Mouse (Mus musculus): ENCODE results near the gene C9orf72.
"Not testable (repeated sequence)": the region's sequence is repeated elsewhere in the genome, so short reads cannot be mapped to it uniquely, and the experiment has no call there.

Gene C9orf72

DNA sequence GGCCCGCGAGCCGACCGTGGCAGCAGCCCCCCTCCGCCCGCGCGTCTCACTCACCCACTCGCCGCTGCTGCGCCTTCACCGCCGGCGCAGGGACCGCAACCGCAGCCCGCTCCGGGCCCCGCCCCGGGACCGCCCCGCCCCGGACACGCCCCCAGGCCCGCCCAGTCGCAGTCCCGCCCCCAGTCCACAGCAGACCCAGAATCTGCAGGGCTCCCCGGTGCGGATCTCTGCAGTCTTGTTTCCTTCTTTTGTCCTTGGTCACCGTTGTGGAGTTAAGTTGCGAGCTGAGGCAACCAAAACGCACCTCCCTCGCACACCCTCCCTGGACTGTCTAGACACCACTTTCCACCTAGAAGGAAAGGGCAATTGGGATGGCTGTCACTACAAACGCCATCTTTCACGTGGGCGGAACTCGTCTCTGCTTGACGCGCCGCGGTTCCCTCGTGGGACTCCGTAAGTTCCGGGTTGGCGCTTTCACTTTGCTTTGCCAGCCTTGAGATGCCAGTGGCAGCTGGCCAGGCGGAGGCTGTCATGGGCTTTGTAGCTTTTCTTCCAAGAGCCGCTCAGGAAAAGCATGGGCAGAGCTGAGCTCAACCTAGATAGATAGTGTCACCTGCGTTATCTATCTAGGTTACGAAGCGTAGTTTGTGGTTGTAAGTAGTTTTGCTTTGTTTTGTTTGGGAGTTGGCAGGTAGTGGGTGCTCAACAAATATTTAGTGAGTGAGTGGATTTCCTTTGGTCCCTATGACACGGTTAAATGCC is at the start of gene C9orf72:
C9orf72 (minus strand) TSS at position 442 of the 762 bp plus-strand sequence.
- peak; percentile 97 for DNase-seq (ENCODE audit: low spot score)

DNA sequence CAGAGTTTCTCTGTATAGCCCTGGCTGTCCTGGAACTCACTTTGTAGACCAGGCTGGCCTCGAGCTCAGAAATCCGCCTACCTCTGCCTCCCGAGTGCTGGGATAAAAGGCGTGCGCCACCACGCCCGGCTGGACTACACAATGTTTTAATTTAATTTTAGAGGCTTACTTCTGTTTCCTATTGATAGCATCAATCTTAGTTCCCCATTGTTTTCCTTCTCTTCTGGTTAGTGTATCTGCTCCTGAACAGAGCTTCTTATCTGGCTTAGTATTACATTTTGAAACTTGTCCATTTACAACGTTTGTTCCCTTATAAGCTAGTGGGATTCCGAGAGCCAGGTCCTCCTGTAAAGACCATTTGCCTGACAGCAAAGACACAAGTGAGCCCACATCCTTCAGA is 33.0 kb upstream of the C9orf72 start:
- DNase-seq (ENCODE audit: low spot score) = no peak

- no peak for DNase-seq (ENCODE audit: low spot score)
Measured at GRCm38 (mm10) chr4:35244023-35244422, 18.0 kb upstream of the C9orf72 start.

GRCm38 (mm10) chr4:35241735-35242134 is 15.8 kb upstream of the C9orf72 start:
- DNase-seq (ENCODE audit: low spot score) = no peak

DNA sequence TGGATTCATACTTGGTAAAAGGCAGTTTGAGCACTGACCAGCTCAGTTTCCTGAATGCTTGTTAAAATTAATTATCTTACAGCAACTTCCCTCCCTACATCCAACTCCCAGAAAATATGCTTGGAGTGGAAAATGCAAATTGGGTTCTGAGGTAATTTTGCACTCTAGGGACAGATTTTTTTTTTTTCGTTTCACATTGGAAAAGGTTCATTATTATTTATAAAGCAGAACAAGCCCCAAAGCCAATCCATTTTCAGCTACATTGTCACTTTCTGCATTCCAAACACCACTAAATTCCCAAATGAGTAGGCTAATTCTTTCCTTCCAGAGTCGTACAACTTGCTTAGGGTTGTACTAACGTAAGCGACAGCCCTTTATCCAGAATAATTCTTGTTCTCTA is 12.7 kb upstream of the C9orf72 start:
- no peak for DNase-seq (ENCODE audit: low spot score)

DNA sequence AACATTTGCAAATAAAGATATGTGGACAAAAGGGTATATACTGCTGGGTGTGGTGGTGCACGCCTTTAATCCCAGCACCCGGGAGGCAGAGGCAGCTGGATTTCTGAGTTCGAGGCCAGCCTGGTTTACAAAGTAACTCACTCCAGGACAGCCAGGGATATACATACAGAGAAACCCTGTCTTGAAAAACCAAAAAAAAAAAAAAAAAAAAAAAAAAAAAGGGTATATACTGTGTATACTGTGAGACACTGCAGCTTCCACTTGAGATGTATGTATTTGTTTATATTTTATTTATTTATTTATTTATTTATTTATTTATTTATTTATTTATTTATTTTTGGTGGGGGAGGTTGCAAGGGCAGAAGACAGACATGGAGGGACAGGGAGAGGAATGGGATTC is 12.3 kb upstream of the C9orf72 start:
- DNase-seq (ENCODE audit: low spot score) = not testable (repeated sequence)

DNA sequence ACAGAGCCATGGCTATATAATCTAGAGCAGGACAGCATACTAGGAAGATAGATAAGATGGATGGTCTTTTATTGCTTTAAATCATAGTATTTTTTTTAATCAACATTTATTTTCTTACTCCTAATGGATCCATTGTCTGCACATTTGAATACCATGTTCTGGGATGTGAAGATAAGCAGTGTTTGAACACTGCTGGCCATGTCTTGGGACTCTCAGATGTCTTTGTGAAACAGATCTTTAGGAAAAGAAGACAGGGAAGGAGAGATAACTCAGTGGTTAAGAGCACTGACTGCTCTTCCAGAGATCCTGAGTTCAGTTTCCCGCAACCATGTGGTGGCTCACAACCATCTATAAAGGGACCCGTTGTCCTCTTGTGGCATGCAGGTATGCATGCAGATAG is 10.3 kb upstream of the C9orf72 start:
- DNase-seq (ENCODE audit: low spot score) = no peak

DNA sequence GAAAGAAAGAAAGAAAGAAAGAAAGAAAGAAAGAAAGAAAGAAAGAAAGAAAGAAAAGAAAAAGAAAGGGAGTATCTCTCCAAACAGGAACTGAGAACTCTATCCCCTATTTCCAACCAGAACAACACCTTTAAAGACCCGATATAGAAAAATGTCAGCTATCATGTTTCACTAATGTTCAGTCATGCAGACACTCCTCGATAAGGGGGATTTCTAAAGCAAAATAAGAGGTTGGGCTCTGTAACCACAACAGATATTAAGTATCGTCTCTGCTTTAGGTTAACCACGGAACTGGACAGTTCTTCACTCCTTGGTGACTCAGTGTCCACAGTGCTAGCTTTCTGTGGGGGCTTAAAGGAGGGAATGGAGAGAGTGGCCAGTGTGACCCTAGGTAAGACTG is 2.3 kb upstream of the C9orf72 start:
- DNase-seq (ENCODE audit: low spot score) = no peak

DNA sequence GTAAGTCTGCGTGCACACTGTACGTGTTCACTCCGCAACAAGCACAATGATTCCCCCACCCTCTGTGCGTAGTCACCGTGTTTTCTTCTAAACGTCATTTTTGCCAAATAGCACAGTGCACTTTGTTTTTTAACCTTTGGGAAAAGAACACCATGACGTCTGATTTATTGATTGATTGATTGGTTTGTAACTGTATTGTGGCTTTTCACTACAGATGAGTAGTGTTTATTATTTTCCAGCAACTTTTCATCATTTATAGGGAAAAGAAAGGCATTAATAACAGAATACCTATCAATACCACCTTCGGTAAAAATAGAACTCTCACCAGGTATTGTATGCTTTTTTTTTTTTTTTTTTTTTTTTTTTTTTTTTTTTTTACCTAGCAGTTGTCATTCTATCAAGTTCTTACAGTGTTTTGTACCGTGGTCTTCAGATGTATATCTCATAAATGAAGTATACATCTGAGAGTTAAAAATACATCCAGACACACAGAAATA is 569 bp upstream of the C9orf72 start:
- DNase-seq (ENCODE audit: low spot score) = no peak

- DNase-seq (ENCODE audit: low spot score) = peak; percentile 47
Measured at GRCm38 (mm10) chr4:35225141-35225733, 738 bp downstream of the C9orf72 start.

- DNase-seq (ENCODE audit: low spot score) = no peak
Measured at GRCm38 (mm10) chr4:35224101-35224500, 1.9 kb downstream of the C9orf72 start.

- DNase-seq (ENCODE audit: low spot score) = no peak
Measured at GRCm38 (mm10) chr4:35223376-35223988, 2.5 kb downstream of the C9orf72 start.

- no peak for DNase-seq (ENCODE audit: low spot score)
Measured at GRCm38 (mm10) chr4:35221903-35222302, 4.1 kb downstream of the C9orf72 start.

DNA sequence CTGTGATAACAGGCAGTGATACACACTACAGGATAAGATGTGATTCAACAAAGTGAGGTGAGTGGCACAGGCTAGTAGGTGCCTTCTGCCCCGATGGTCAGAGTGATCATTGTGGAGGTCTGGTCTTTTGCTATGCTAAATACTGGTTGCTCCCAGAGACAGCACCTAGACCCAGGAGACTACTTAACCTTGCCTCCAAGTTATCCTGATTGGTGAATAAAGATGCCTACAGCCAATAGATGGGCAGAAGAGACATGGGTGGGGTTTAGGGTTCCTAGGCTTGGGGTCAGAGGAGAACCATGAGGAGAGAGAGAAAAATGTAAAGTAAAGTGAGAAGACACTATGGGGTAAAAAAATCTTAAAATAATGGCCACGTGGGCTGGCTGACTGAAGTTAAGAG is 4.8 kb downstream of the C9orf72 start:
- no peak for DNase-seq (ENCODE audit: low spot score)

GRCm38 (mm10) chr4:35220108-35220731 is 5.8 kb downstream of the C9orf72 start:
- DNase-seq (ENCODE audit: low spot score) = no peak

DNA sequence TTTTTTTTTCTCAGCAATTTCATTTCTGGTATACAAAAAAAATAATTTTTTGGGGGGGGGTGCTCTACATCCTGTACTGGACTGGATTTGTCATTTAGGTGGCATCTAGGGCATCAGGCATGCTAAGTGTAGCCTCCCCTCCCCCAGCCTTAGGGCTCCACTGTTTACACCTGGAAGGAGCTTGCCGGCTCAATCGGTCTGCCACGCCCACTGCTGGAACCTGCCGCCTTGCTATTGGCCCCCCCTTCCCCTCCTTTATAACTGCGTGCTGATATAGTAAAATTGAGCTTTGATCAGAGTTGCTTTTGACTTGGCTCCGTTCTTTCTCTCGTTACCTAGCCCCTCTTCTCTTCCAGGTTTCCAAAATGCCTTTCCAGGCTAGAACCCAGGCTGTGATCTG is 21.3 kb downstream of the C9orf72 start:
- DNase-seq (ENCODE audit: low spot score) = no peak

GRCm38 (mm10) chr4:35203724-35204123 is 22.3 kb downstream of the C9orf72 start:
- DNase-seq (ENCODE audit: low spot score) = no peak

DNA sequence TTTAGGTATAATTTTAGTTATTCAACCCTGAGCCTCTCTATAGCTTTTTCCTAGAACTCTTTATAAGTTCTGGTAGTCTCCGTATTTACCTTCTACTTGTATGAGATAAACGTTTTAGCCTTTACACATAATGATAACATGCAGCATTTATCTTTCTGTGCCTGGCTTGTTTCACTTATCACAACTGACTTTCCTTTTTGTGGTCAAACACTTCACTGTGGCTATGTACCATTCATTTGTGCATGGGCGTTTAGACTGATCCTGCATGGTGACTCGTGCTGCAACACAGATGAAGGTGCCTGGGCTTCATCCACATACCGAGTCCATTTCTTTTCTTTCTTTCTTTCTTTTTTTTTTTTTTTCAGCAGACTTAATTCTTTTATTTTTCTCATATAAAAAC is 24.3 kb downstream of the C9orf72 start:
- DNase-seq (ENCODE audit: low spot score) = no peak

DNA sequence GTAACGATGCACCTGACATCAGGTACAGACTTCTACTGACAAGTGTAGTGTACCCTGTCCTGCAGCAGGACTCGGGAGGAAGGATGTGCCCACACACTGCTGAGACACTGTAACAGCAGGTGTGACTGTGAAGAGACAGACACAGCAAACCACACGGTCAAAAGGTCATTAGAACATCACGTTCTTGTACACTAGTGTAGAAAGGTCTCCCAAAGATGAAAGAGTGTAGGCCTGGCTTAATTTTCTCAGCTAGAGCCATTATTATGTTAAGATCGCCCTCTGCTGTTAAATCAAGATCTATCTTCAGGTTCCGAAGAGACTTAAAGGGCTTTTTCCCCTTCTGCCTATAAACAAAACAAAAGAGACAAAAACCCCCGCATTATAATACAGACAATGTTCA is 33.2 kb downstream of the C9orf72 start:
- DNase-seq (ENCODE audit: low spot score) = peak; percentile 59

GRCm38 (mm10) chr4:35189794-35190193 is 36.2 kb downstream of the C9orf72 start:
- DNase-seq (ENCODE audit: low spot score) = no peak

DNA sequence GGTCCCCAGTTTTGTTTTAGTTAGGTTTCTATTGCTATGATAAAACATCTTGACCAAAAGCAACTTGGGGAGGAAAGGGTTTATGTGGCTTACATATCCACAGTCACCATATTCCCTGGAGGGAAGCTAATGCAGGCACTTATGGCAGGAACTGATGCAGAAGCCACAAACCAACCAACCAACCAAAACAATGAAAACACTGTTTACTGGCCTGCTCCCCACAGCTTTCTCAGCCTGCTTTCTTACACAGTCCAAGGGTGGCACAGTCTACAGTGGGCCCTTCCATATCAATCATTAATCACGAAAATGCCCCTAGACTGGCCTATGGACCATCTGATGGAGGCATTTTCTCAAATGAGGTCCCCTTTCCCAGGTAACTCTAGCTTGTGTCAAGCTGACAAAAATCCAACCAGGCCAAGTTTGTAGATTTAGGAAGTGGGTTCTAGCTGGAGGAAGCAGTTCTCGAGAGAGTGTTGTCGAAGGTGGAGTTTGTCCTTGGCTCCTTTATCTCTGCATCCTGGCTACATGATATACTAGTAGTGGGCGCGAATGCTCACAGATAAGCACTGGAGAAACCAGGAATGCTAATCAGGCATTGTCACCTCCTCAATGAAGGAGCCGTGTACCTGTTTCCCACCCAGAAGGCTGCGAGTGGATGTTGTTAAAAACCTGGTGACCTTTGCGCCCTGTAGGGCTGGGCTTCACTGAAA is 38.2 kb downstream of the C9orf72 start:
- no peak for DNase-seq (ENCODE audit: low spot score)

All from retina, embryonic 14.5 days (tissue).